Mouse (Mus musculus) bone marrow, adult 2 months (tissue): ENCODE measurements at regions not wholly inside any gene's neighbourhood (a gene's known extent, or its start where the extent isn't known, plus 50 kb on each side); places are given as distances from the start of the nearest gene placed in this dataset.

Experiments
- CTCF ChIP-seq: fragments of 200-500 bp; IDR thresholded peaks from 2 replicates; pipeline ENCODE4 v1.5.1; 2011; ENCODE audit warnings: low read length, control low read depth; ENCODE audit not compliant: control insufficient read depth, insufficient read depth
- POLR2A ChIP-seq: fragments of 200-500 bp; IDR thresholded peaks from 2 replicates; pipeline ENCODE4 v1.6.1; 2011; ENCODE audit warnings: low read depth, mild to moderate bottlenecking, control low read depth, low read length, borderline replicate concordance; ENCODE audit not compliant: control insufficient read depth

GRCm38 (mm10) chr7:72990559-72991429, 384.5 kb upstream of the Rgma start:
- TF ChIP-seq CTCF (no peak), POLR2A (no peak)
